Mouse (Mus musculus) CH12.LX (cell line): ENCODE measurements at regions not wholly inside any gene's neighbourhood (a gene's known extent, or its start where the extent isn't known, plus 50 kb on each side); places are given as distances from the start of the nearest gene placed in this dataset.

Experiments
- CTCF ChIP-seq, 2 experiments: IDR thresholded peaks in 1 of 2; conservative IDR thresholded peaks in 1 of 2; 2 replicates each; pipeline ENCODE4 v1.5.1; 2011 to 2012; ENCODE audit warnings: low read depth in 2 of 2, low read length in 2 of 2, improper control_type of control experiment in 1 of 2, inconsistent platforms in 1 of 2, mild to moderate bottlenecking in 1 of 2, moderate library complexity in 1 of 2
- ELF1 ChIP-seq: IDR thresholded peaks from 2 replicates; pipeline ENCODE4 v1.6.1; 2014; ENCODE audit warnings: low read depth, mild to moderate bottlenecking, inconsistent platforms, low read length, improper control_type of control experiment
- EP300 ChIP-seq: IDR thresholded peaks from 2 replicates; pipeline ENCODE4 v1.6.1; 2011; ENCODE audit warnings: low read length, improper control_type of control experiment
- IRF4 ChIP-seq: IDR thresholded peaks from 2 replicates; pipeline ENCODE4 v1.6.1; 2014; ENCODE audit warnings: low read depth, mild to moderate bottlenecking, inconsistent platforms, low read length, improper control_type of control experiment
- POLR2A ChIP-seq: IDR thresholded peaks from 2 replicates; pipeline ENCODE4 v1.6.1; 2011; ENCODE audit warnings: low read depth, mild to moderate bottlenecking, improper control_type of control experiment, low read length
- RAD21 ChIP-seq: IDR thresholded peaks from 2 replicates; pipeline ENCODE4 v1.6.1; 2011; ENCODE audit warnings: low read depth, mild to moderate bottlenecking, low read length, improper control_type of control experiment, moderate library complexity
- SIN3A ChIP-seq: IDR thresholded peaks from 2 replicates; pipeline ENCODE4 v1.6.1; 2012; ENCODE audit warnings: low read length, improper control_type of control experiment, inconsistent platforms
- UBTF ChIP-seq: IDR thresholded peaks from 2 replicates; pipeline ENCODE4 v1.6.1; 2012; ENCODE audit warnings: low read depth, mild to moderate bottlenecking, inconsistent platforms, low read length, improper control_type of control experiment, moderate library complexity
- USF2 ChIP-seq: conservative IDR thresholded peaks from 2 replicates; pipeline ENCODE4 v1.6.1; 2011; ENCODE audit warnings: low read depth, low read length, improper control_type of control experiment
- ZC3H11A ChIP-seq: IDR thresholded peaks from 2 replicates; pipeline ENCODE4 v1.6.1; 2012; ENCODE audit warnings: low read depth, mild to moderate bottlenecking, inconsistent platforms, low read length, improper control_type of control experiment

- TF ChIP-seq POLR2A (no peak), ZC3H11A (no peak), CTCF (conservative IDR thresholded peaks at IDR 0.05 in 1 of 2, IDR thresholded peaks at IDR 0.05 in 1 of 2; ENCODE audit: low read depth in 2 of 2, low read length in 2 of 2) (no peak), EP300 (no peak), USF2 (no peak), SIN3A (no peak), UBTF (no peak), RAD21 (no peak), IRF4 (no peak), ELF1 (no peak)
Observed at GRCm38 (mm10) chr15:36899882-36900281, 107.7 kb downstream of the Zfp706 start.
